Mouse (Mus musculus) stomach, postnatal 0 days (tissue): ENCODE measurements around the gene Slc25a30.

ENCODE experiments used
- CTCF ChIP-seq: IDR thresholded peaks from 2 replicates; pipeline ENCODE4 v1.5.1; 2016; ENCODE audit warnings: antibody characterized with exemption, low read depth, mild to moderate bottlenecking, moderate library complexity
- EP300 ChIP-seq: optimal IDR thresholded peaks from 2 replicates; pipeline ENCODE3; 2016; ENCODE audit warnings: antibody characterized with exemption

DNA sequence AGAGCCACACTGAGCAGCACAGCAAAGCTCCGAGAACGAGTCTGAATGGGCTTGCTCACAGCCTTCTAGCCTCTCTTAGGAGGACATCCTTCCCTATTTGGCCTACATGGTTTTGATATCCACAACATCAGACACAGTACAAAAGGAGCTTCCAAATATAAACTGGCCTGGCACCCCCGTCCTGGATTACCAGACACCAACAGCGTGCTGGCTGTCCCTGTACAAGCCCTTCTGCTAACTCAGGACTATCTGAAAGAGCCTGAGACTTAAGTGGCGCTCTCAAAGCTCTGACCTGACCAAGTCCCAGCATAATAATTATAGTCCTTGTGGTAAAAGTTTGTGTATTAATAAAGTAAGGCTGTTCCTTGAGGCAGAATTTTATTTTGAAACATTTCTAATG is 66.7 kb downstream of the Slc25a30 start:
- no peak for TF ChIP-seq CTCF
- TF ChIP-seq EP300, result no peak
